Mouse (Mus musculus) cerebellum, postnatal 4 days (tissue): ENCODE measurements around the gene Chmp4b.

ENCODE experiments used
- DNase-seq, 2 experiments: peaks; one replicate each; pipeline ENCODE4 v3.0.0; 2022; ENCODE audit warnings: low spot score in 2 of 2, mixed read lengths in 1 of 2

Gene Chmp4b

GRCm38 (mm10) chr2:154682712-154683111, 31.2 kb downstream of the Chmp4b start:
- DNase-seq: no peak

GRCm38 (mm10) chr2:154684901-154685470, 33.5 kb downstream of the Chmp4b start:
- no peak for DNase-seq

GRCm38 (mm10) chr2:154685772-154686171, 34.3 kb downstream of the Chmp4b start:
- DNase-seq: no peak

- DNase-seq: no peak
Observed at GRCm38 (mm10) chr2:154686819-154687218, 35.3 kb downstream of the Chmp4b start.

GRCm38 (mm10) chr2:154689391-154689790, 37.9 kb downstream of the Chmp4b start:
- no peak for DNase-seq

- no peak for DNase-seq
Observed at GRCm38 (mm10) chr2:154690959-154691358, 39.5 kb downstream of the Chmp4b start.

- no peak for DNase-seq
Observed at GRCm38 (mm10) chr2:154693186-154693940, 41.9 kb downstream of the Chmp4b start.

GRCm38 (mm10) chr2:154693941-154694256, 42.4 kb downstream of the Chmp4b start:
- DNase-seq: no peak

- DNase-seq: no peak
Observed at GRCm38 (mm10) chr2:154695690-154696089, 44.2 kb downstream of the Chmp4b start.

- no peak for DNase-seq
Observed at GRCm38 (mm10) chr2:154696660-154697059, 45.2 kb downstream of the Chmp4b start.

- DNase-seq: no peak
Observed at GRCm38 (mm10) chr2:154699360-154699759, 47.9 kb downstream of the Chmp4b start.

- no peak for DNase-seq
Observed at GRCm38 (mm10) chr2:154700177-154700576, 48.7 kb downstream of the Chmp4b start.

GRCm38 (mm10) chr2:154702637-154703315, 51.3 kb downstream of the Chmp4b start:
- peak; percentile 61 to 79 for DNase-seq

GRCm38 (mm10) chr2:154706526-154707280, 55.2 kb downstream of the Chmp4b start:
- no peak for DNase-seq

GRCm38 (mm10) chr2:154707284-154707683, 55.8 kb downstream of the Chmp4b start:
- peak in 1 of 2 experiments; percentile 22 for DNase-seq

GRCm38 (mm10) chr2:154707830-154708385, 56.4 kb downstream of the Chmp4b start:
- DNase-seq: no peak

- DNase-seq: peak in 1 of 2 experiments; percentile 52
Observed at GRCm38 (mm10) chr2:154711701-154712100, 60.2 kb downstream of the Chmp4b start.

- DNase-seq: peak in 1 of 2 experiments; percentile 64
Observed at GRCm38 (mm10) chr2:154712271-154712677, 60.8 kb downstream of the Chmp4b start.

GRCm38 (mm10) chr2:154713083-154713482, 61.6 kb downstream of the Chmp4b start:
- no peak for DNase-seq

GRCm38 (mm10) chr2:154713964-154714363, 62.5 kb downstream of the Chmp4b start:
- DNase-seq: no peak

GRCm38 (mm10) chr2:154716586-154716985, 65.1 kb downstream of the Chmp4b start:
- no peak for DNase-seq

- peak in 1 of 2 experiments; percentile 32 for DNase-seq
Observed at GRCm38 (mm10) chr2:154717081-154717480, 65.6 kb downstream of the Chmp4b start.
